Mouse (Mus musculus): ENCODE measurements around the gene Padi6.

Padi6 gene

DNA sequence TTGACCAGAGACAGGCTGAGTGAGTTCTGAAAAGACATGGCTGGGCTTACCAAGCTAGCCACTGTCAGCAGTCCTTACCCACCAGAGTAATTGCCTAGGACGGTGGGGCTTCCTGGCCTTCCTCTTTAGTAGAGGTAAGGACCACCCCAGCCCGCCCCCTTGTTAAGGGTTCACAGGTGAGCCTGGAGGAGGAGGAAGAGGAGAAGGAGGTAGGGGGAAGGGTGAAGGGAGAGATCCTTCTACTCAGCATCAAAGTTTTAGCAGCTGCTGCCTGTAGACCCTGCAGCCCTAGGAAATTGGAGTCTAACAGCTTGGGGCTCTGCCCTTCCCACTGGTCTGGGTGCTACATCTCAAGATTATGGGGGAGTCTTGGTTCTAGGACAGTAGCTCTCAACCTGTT, at the start of gene Padi6:
Padi6 (minus strand) TSS at position 101 of the 400 bp plus-strand sequence.
- DNase-seq (ENCODE audit: low spot score in 2 of 2), result no peak

DNA sequence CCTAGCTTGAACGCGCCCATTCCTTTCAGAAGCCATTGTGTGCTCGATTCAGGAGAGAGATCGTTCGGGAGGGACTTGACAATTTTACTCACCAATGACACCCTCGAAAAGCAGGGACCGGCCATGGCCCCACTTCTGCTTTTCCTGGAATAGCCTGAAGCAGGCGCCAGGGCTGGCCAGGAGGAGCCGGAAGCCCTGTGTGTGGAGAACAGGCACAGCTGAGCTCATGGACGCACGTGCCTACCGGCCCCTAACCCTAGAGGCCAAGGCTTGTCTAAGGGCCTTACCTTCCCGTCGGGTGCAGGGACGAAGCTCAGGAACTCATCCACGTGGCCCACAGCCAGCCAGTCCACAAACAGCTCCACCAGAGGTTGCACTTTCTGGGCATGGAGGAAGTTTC, 48.6 kb upstream of the Padi6 start:
- DNase-seq (ENCODE audit: low spot score in 2 of 2), result no peak

- no peak for DNase-seq (ENCODE audit: low spot score in 2 of 2)
Measured at GRCm38 (mm10) chr4:140789983-140790382, 47.5 kb upstream of the Padi6 start.

GRCm38 (mm10) chr4:140788983-140789382, 46.5 kb upstream of the Padi6 start:
- peak; percentile 76 to 92 for DNase-seq (ENCODE audit: low spot score in 2 of 2)

- no peak for DNase-seq (ENCODE audit: low spot score in 2 of 2)
Measured at GRCm38 (mm10) chr4:140788264-140788663, 45.8 kb upstream of the Padi6 start.

GRCm38 (mm10) chr4:140787414-140787813, 45.0 kb upstream of the Padi6 start:
- DNase-seq (ENCODE audit: low spot score in 2 of 2), result peak in 1 of 2 experiments; percentile 30

GRCm38 (mm10) chr4:140785217-140785616, 42.8 kb upstream of the Padi6 start:
- no peak for DNase-seq (ENCODE audit: low spot score in 2 of 2)

- no peak for DNase-seq (ENCODE audit: low spot score in 2 of 2)
Measured at GRCm38 (mm10) chr4:140784292-140784945, 42.0 kb upstream of the Padi6 start.

- DNase-seq (ENCODE audit: low spot score in 2 of 2), result no peak
Measured at GRCm38 (mm10) chr4:140782821-140783220, 40.4 kb upstream of the Padi6 start.

DNA sequence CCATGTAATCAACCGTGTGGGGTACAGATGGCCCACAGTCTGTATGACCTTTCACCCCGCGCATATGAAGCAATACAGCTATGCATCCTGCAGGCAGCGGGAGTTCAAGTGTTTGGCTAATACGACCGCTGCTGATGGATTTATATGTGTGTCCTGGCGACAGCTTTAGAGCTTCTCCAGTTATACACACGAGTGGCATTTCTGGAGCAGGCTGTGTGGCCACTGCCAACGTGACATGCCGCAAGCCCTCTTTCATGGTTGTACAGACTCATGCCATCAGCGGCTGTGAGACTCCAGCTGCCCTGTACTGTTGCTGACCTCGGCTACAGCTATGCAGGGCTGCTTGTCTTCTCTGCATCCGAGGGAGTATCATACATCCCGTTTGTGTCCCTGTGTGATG, 38.1 kb upstream of the Padi6 start:
- no peak for DNase-seq (ENCODE audit: low spot score in 2 of 2)

DNA sequence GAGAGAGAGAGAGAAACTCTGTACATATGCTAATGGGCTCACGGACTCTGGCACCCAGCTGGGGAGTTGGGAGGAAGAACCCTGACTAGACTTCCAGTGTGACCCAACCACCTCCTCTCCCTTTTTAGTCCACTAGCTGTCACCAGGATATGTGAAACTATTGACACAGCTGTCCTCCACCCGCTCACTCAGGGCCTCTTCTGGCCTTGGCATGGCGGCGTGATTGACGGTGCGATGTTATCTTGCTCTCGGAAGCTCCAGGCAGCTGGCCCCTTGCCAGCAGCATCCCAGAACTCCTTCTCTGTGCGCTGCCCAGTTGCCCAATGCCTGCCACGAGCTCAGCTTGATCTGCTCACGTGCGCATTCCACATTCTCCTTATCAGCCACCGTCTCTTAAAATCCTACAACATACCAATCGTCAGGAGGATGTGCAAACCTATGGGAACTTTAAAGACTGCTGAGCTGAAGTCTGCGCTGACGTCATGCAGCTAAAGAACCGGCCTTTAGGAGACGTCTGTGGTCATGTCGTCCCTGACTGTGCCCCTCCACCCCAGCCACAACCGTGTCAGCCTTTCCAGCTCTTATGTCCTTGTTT, 37.5 kb upstream of the Padi6 start:
- DNase-seq (ENCODE audit: low spot score in 2 of 2), result no peak

- no peak for DNase-seq (ENCODE audit: low spot score in 2 of 2)
Measured at GRCm38 (mm10) chr4:140776623-140777022, 34.2 kb upstream of the Padi6 start.

- DNase-seq (ENCODE audit: low spot score in 2 of 2), result no peak
Measured at GRCm38 (mm10) chr4:140775876-140776275, 33.4 kb upstream of the Padi6 start.

DNA sequence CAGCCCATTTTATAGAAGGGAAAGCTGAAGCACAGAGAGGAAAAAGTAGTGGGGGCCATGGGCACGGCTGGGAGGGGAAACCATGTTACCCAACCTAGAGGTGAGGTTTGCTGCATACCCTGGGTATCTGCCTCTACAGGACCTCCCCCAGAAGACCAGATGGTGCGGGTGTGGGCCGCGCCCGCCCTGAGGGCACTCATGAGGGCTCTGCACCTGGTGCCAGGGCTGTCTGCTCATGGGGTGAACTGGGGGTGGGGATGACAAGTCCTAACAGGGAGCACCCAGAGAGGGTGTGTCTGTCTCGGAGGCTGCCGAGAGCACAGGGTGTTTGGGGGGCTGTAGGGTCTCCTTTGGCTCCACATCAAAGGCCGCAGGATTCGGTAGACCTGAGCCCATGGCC, 32.5 kb upstream of the Padi6 start:
- no peak for DNase-seq (ENCODE audit: low spot score in 2 of 2)

- no peak for DNase-seq (ENCODE audit: low spot score in 2 of 2)
Measured at GRCm38 (mm10) chr4:140774025-140774800, 31.8 kb upstream of the Padi6 start, which contains the start of gene Padi4. Padi4 (minus strand) TSS chr4:140774236.

GRCm38 (mm10) chr4:140771091-140771490, 28.6 kb upstream of the Padi6 start:
- DNase-seq (ENCODE audit: low spot score in 2 of 2), result peak in 1 of 2 experiments; percentile 37

DNA sequence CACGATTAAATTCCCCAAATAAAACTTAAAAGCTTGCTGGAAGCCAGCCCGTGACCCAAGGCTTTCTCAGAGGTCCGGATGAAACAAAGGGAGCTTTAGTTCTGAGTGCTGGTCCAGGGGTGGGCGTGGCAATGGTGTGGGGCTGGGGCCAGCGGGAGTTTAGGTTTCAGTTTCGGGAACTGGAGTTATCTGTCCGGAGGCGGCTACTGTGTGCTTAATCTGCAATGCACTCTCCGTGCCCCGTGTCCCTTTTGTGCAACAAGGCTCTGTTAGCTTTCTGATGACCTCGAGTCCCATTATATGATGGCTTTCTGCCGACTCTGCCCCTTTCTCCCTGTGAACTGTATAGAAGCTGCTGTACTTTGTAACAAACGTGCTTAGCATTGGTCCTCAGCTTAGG, 28.0 kb upstream of the Padi6 start:
- DNase-seq (ENCODE audit: low spot score in 2 of 2), result no peak

DNA sequence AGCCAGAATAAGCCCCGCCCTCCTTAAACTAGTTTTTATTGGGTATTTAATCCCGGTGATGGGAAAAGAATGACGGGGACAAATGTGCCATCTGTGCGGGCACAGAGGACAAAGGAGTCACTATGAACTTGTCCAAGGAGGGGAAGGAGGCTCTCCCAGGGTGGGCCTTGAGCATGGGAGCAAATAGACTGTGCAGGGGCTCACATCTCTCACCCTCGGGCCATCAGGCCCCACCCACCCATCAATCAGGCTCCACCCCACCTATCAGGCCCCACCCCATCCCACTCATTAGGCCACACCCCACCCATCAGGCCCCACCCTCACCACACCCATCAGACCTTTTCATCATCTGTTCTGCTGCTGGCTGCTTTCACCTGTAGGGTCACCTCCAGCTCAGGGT, 26.5 kb upstream of the Padi6 start:
- no peak for DNase-seq (ENCODE audit: low spot score in 2 of 2)

GRCm38 (mm10) chr4:140765936-140766335, 23.5 kb upstream of the Padi6 start:
- no peak for DNase-seq (ENCODE audit: low spot score in 2 of 2)

- peak; percentile 73 to 91 for DNase-seq (ENCODE audit: low spot score in 2 of 2)
Measured at GRCm38 (mm10) chr4:140763158-140763557, 20.7 kb upstream of the Padi6 start.

- no peak for DNase-seq (ENCODE audit: low spot score in 2 of 2)
Measured at GRCm38 (mm10) chr4:140761601-140762000, 19.2 kb upstream of the Padi6 start.

DNA sequence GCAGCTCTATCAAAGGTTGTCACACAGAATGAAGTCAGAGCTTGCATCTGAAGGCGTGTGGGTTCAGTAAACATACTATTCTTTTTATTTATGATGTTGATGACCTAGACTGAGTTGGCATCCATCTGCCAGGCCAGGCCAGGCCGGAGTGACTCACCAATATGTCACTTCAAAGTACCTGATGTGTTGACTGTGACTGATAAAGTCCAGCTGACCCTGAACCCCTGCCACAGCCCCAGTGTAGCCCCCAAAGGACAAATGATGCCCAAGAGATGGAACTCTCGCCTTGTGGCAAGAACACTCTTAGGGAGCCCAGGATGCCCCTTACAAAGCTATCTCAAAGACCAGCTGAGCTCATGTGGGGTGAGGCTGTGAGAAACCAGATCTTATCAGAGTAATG, 13.4 kb upstream of the Padi6 start:
- no peak for DNase-seq (ENCODE audit: low spot score in 2 of 2)

DNA sequence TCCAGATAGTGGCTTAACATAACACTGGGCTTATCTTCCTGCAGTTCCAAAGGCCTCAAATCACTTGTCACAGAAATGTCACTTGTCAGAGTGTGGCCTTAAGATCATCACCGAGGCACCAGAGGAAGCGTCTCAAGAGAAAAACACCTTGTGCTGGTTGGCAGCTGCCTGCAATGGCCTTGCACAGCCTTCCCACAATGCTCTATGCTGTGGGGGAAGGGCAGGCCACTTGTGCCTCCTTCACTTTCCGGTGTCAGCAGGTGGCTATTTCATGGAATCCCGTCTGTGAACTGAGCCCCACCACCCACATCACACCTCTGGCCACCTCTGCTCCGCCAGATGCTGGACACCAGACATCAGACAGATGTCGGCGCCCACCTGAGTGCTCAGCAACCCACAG, 10.9 kb upstream of the Padi6 start:
- DNase-seq (ENCODE audit: low spot score in 2 of 2), result no peak
